Mouse (Mus musculus) intestine, embryonic 14.5 days (tissue): ENCODE measurements around the gene Trim11. TPM values are rescaled to one million over a fixed set of nuclear protein-coding genes. Genes with fewer than 3 reads are reported as not detected.
"Not testable (repeated sequence)": the region's sequence is repeated elsewhere in the genome, so short reads cannot be mapped to it uniquely, and the experiment has no call there.

Experiments used
- ATAC-seq: fragments of 200-750 bp; cut with Nextera tagmentation; replicated peaks from 2 replicates; pipeline ENCODE4 v1.8.0; 2017; ENCODE audit warnings: low read depth, moderate number of reproducible peaks, moderate TSS enrichment, moderate library complexity; ENCODE audit not compliant: low FRiP score, low TSS enrichment
- DNase-seq: peaks from one replicate; pipeline ENCODE4 v3.0.0-alpha.2; 2018; ENCODE audit warnings: low spot score
- H3K27ac ChIP-seq: fragments of 300-500 bp; sonication (generic); 2 replicates; pipeline ENCODE4 v1.5.1; 2014; ENCODE audit warnings: low read depth, mild to moderate bottlenecking, control low read depth
- H3K27me3 ChIP-seq: fragments of 300-500 bp; sonication (generic); replicated peaks from 2 replicates; pipeline ENCODE4 v1.6.1; 2014; ENCODE audit warnings: low read length, control low read depth; ENCODE audit not compliant: control insufficient read depth, insufficient read depth
- H3K36me3 ChIP-seq: fragments of 300-500 bp; sonication (generic); 2 replicates; pipeline ENCODE4 v1.6.1; 2014; ENCODE audit warnings: low read length, control low read depth; ENCODE audit not compliant: control insufficient read depth, insufficient read depth
- H3K4me1 ChIP-seq: fragments of 300-500 bp; sonication (generic); replicated peaks from 2 replicates; pipeline ENCODE4 v1.6.1; 2014; ENCODE audit warnings: low read length, control low read depth, mixed read lengths; ENCODE audit not compliant: control insufficient read depth, insufficient read depth
- H3K4me2 ChIP-seq: fragments of 300-500 bp; sonication (generic); 2 replicates; pipeline ENCODE4 v1.6.1; 2014; ENCODE audit warnings: low read length
- H3K4me3 ChIP-seq: fragments of 300-500 bp; sonication (generic); 2 replicates; pipeline ENCODE4 v1.5.1; 2014; ENCODE audit warnings: low read depth, low read length, control low read depth, mixed read lengths
- H3K9ac ChIP-seq: fragments of 300-500 bp; sonication (generic); 2 replicates; pipeline ENCODE4 v1.6.1; 2014; ENCODE audit warnings: mild to moderate bottlenecking, low read length
- H3K9me3 ChIP-seq: fragments of 300-500 bp; sonication (generic); 2 replicates; pipeline ENCODE4 v1.6.1; 2016; ENCODE audit warnings: low read length, control low read depth; ENCODE audit not compliant: control insufficient read depth
- WGBS: fragments of 180-500 bp; shearing (Covaris S2); extraction: QIAGEN DNeasy Blood & Tissue Kit; methylation state at CpG from one replicate; pipeline ENCODE4 v1.1.7; 2014; 5-methylcytosine and 5-hydroxymethylcytosine counted together
- polyA plus RNA-seq: library from polyadenylated mRNA; unstranded; fragments of >200 nt; fragmentation: Nextera tagmentation; extraction: Ambion mirVana; gene quantifications from 2 replicates; pipeline ENCODE4 v1.2.1, GENCODE M21; 2014

The Trim11 gene
- polyA plus RNA-seq, 1 experiment from 2014 or later = 16.5 TPM

DNA sequence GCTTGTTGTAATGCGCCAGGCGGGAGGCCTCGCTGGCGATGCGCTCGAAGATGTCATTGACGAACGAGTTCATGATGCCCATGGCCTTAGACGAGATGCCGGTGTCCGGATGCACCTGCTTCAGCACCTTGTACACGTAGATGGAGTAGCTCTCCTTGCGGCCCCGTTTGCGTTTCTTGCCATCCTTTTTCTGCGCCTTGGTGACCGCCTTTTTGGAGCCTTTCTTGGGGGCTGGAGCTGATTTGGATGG is 23.8 kb upstream of the Trim11 start:
- H3K27me3 ChIP-seq, H3K9me3 ChIP-seq: not testable (repeated sequence)
- Histone ChIP-seq H3K27ac (peak overlapping the region; percentile 94), H3K9ac (peak overlapping the region; percentile 72), H3K4me3 (peak overlapping the region; percentile 80), H3K36me3 (peaks cover 19% of the 10 kb centered on the region), H3K4me2 (peak overlapping the region; percentile 94), H3K4me1 (peaks cover 22% of the 10 kb centered on the region)
- WGBS = under 1% methylated on average over 17 of the region's 17 CpGs
- ATAC-seq = peak; percentile 40; the same call in 1 of the 2 replicates
- DNase-seq = peak; percentile 89

- Histone ChIP-seq H3K36me3 (peaks cover 19% of the 10 kb centered on the region), H3K9ac (peak within 1 kb of the TSS; percentile 95), H3K27me3 (no peaks in the 10 kb centered on the region), H3K9me3 (no peaks in the 10 kb centered on the region), H3K4me1 (peaks cover 26% of the 10 kb centered on the region), H3K4me2 (peak within 1 kb of the TSS; percentile 94), H3K27ac (peak within 1 kb of the TSS; percentile 100), H3K4me3 (peak within 1 kb of the TSS; percentile 80)
- ATAC-seq (peak; percentile 91), DNase-seq (peak; percentile 94)
- under 1% methylated on average over 49 of the region's 49 CpGs for WGBS
These were observed 23.3 kb upstream of the Trim11 start, which contains the start of the genes Hist3h2a and Trim17 for GRCm38 (mm10) chr11:58954420-58955142. TSS of gene Hist3h2a (plus strand) at chr11:58954685. TSS of gene Trim17 (plus strand) at chr11:58954685.

GRCm38 (mm10) chr11:58955143-58955867 is 22.6 kb upstream of the Trim11 start:
- ATAC-seq = peak; percentile 29; the same call in 1 of the 2 replicates
- H3K4me1 ChIP-seq = peaks cover 26% of the 10 kb centered on the region
- DNase-seq = peak; percentile 61
- H3K4me3 ChIP-seq = peak overlapping the region; percentile 80
- peak overlapping the region; percentile 100 for H3K27ac ChIP-seq
- no peaks in the 10 kb centered on the region for H3K9me3 ChIP-seq
- under 1% methylated on average over 20 of the region's 20 CpGs for WGBS
- H3K36me3 ChIP-seq = peaks cover 19% of the 10 kb centered on the region
- H3K4me2 ChIP-seq = peak overlapping the region; percentile 94
- peak overlapping the region; percentile 95 for H3K9ac ChIP-seq
- H3K27me3 ChIP-seq = no peaks in the 10 kb centered on the region

- Histone ChIP-seq H3K4me2 (peak overlapping the region; percentile 94), H3K4me3 (peak overlapping the region; percentile 80), H3K9me3 (no peaks in the 10 kb centered on the region), H3K9ac (peak overlapping the region; percentile 95), H3K4me1 (peaks cover 26% of the 10 kb centered on the region), H3K27me3 (no peaks in the 10 kb centered on the region), H3K27ac (peak overlapping the region; percentile 100), H3K36me3 (peaks cover 19% of the 10 kb centered on the region)
- ATAC-seq (no peak), DNase-seq (no peak)
- 11% methylated on average over 8 of the region's 8 CpGs for whole genome bisulfite sequencing
These were observed 22.0 kb upstream of the Trim11 start for GRCm38 (mm10) chr11:58955868-58956257.

DNA sequence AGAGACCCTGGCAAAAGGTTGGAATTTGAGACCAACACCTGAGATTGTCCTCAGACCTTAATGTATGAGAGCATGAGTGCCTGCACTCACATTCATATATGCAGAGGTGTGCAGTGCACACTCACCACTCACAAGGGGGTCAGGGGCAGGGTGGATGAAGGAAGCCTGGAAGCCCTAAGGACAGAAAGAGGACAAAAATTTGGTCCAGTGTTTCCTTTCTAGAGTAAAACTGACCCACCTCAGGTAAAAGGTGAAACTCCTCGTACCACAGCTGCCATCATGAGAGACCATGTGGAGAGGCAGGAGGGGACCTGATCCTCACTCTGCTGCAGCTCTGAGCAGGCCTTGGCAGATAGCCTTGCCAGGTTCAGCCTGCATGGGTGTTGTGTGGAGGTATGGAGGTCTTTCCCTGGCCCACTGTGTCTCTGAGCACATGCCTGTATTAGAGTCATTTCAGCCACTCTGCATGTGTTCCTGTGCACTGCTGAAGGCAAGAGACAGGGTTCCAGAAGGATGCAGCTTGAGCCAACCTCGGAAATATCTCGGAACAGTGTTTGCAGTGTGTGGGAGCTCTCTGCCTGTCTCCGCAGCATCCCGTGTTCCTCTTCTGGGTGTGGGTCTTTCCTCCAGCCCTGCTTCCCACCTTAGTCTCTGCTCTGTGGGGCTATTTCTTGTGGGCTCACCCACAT is 20.5 kb upstream of the Trim11 start:
- Histone ChIP-seq H3K27ac (no peak overlapping the region), H3K4me3 (peak overlapping the region; percentile 80; the same call in 1 of the 2 replicates), H3K9me3 (peaks cover 6% of the 10 kb centered on the region; the same call in 1 of the 2 replicates), H3K36me3 (peaks cover 19% of the 10 kb centered on the region), H3K4me1 (peaks cover 26% of the 10 kb centered on the region), H3K27me3 (peaks cover 5% of the 10 kb centered on the region), H3K4me2 (peak overlapping the region; percentile 94), H3K9ac (0 out of 2 replicates have a peak overlapping the region, but pooled peaks have one; percentile 11)
- peak; percentile 58 for DNase-seq
- ATAC-seq = no peak
- WGBS = 84% methylated on average over 5 of the region's 5 CpGs

- no peak overlapping the region for H3K4me2 ChIP-seq
- peaks cover 19% of the 10 kb centered on the region for H3K4me1 ChIP-seq
- H3K9me3 ChIP-seq = peaks cover 6% of the 10 kb centered on the region; the same call in 1 of the 2 replicates
- H3K27ac ChIP-seq = no peak overlapping the region
- DNase-seq (peak; percentile 49), ATAC-seq (no peak)
- H3K36me3 ChIP-seq = peaks cover 19% of the 10 kb centered on the region
- peaks cover 10% of the 10 kb centered on the region for H3K27me3 ChIP-seq
- no peak overlapping the region for H3K4me3 ChIP-seq
- H3K9ac ChIP-seq = no peak overlapping the region
- 89% methylated on average over 6 of the region's 6 CpGs for WGBS
These were observed 19.4 kb upstream of the Trim11 start for GRCm38 (mm10) chr11:58958536-58958935.

DNA sequence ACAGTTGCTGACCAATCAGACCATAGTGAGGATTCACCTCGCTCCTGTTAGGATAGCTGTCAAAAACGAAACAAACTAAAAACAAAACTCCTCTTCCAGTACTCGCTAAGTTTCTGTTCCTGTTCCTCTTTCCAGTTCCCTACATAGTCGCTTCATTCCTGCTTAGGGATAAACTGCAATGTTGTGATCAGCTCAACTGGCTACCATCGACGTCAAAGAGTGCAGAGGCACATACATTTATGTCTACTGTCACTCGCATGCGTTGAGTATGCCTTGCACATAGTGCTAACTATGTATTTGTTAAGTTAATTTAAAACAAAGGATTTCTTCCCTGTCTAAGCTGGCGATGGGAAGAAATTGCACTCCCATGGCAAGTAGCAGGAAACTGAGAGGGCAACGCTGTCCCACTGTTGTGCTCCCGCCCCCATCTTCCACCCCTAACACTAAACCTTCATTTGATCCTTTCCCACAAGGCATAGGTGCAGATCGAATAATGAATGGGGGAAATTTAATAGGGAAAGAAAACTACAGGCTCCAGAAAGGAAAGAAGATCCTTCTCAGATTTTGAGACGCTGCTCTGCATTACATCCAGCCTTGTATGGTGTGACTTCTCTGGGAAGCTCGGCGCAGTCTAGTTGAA is 18.6 kb upstream of the Trim11 start:
- Histone ChIP-seq H3K9me3 (peaks cover 6% of the 10 kb centered on the region; the same call in 1 of the 2 replicates), H3K36me3 (peaks cover 19% of the 10 kb centered on the region), H3K27ac (no peak overlapping the region), H3K4me2 (peak overlapping the region; percentile 58), H3K4me3 (peak overlapping the region; percentile 41), H3K4me1 (peaks cover 19% of the 10 kb centered on the region), H3K27me3 (peaks cover 10% of the 10 kb centered on the region), H3K9ac (peak overlapping the region; percentile 31)
- DNase-seq (peak; percentile 52), ATAC-seq (no peak)
- 35% methylated on average over 15 of the region's 15 CpGs for WGBS

DNA sequence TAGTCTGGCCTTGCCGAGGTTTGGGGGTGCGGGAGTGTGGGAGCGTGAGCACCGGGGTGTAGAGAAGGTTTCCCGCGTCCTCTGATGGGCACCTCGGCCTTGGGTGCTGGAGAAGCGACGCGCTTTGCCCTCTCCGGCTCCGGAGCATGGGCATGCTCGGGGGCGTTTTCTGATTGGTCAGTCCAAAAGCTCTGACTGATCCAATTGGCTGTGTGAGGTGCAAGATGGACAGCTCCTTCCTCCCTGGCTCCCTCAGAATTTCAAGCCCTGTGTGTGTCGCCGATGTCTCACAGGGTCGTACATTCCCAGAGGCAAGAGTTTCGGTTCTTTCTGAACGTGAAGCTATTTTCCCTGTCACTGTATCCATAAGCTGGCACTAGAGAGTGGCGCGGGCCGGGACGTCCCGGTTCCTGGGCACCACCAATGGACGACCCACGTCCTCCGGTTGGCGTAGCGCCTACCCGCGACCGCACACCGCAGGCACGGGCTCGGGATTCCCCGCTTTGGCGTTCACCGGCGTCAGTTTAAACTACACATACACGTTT is 17.9 kb upstream of the Trim11 start:
- peaks cover 19% of the 10 kb centered on the region for H3K4me1 ChIP-seq
- H3K36me3 ChIP-seq = peaks cover 19% of the 10 kb centered on the region
- H3K27ac ChIP-seq = no peak overlapping the region
- DNase-seq (peak; percentile 87), ATAC-seq (peak; percentile 74)
- H3K9me3 ChIP-seq = peaks cover 6% of the 10 kb centered on the region; the same call in 1 of the 2 replicates
- peaks cover 10% of the 10 kb centered on the region for H3K27me3 ChIP-seq
- WGBS = 5% methylated on average over 40 of the region's 40 CpGs
- peak overlapping the region; percentile 31 for H3K9ac ChIP-seq
- peak overlapping the region; percentile 58 for H3K4me2 ChIP-seq
- H3K4me3 ChIP-seq = peak overlapping the region; percentile 41
